Mouse (Mus musculus) heart, postnatal 0 days (tissue): Measurements from ENCODE around the gene Prune1. TPM values are rescaled to one million over a fixed set of nuclear protein-coding genes. Genes with fewer than 3 reads are reported as not detected.

Source experiments
- ATAC-seq: fragments of 200-750 bp; cut with Nextera tagmentation; 2 replicates; pipeline ENCODE4 v1.8.0; 2017; ENCODE audit warnings: low read depth, moderate number of reproducible peaks, moderate library complexity; ENCODE audit not compliant: insufficient read depth
- DNase-seq: peaks from one replicate; pipeline ENCODE4 v3.0.0-alpha.2; 2016; ENCODE audit warnings: low spot score
- H3K27ac ChIP-seq: fragments of 300-500 bp; sonication (generic); 2 replicates; pipeline ENCODE4 v1.5.1; 2014; ENCODE audit warnings: low read depth, mild to moderate bottlenecking
- H3K27me3 ChIP-seq: fragments of 300-500 bp; sonication (generic); 2 replicates; pipeline ENCODE4 v1.6.1; 2014; ENCODE audit warnings: low read length, mixed read lengths; ENCODE audit not compliant: control insufficient read depth, insufficient read depth
- H3K36me3 ChIP-seq: fragments of 300-500 bp; sonication (generic); replicated peaks from 2 replicates; pipeline ENCODE4 v1.6.1; 2014; ENCODE audit warnings: low read length, mixed read lengths; ENCODE audit not compliant: control insufficient read depth, insufficient read depth
- H3K4me1 ChIP-seq: fragments of 300-500 bp; sonication (generic); 2 replicates; pipeline ENCODE4 v1.6.1; 2014; ENCODE audit warnings: antibody characterized with exemption; ENCODE audit not compliant: control insufficient read depth, insufficient read depth
- H3K4me2 ChIP-seq: fragments of 300-500 bp; sonication (generic); 2 replicates; pipeline ENCODE4 v1.6.1; 2014; ENCODE audit warnings: low read depth, mild to moderate bottlenecking, low read length, moderate library complexity
- H3K4me3 ChIP-seq: fragments of 300-500 bp; sonication (generic); 2 replicates; pipeline ENCODE4 v1.5.1; 2014; ENCODE audit warnings: low read depth, low read length
- H3K9ac ChIP-seq: fragments of 300-500 bp; sonication (generic); replicated peaks from 2 replicates; pipeline ENCODE4 v1.6.1; 2014; ENCODE audit warnings: low read depth, low read length, mixed read lengths
- H3K9me3 ChIP-seq: fragments of 300-500 bp; sonication (generic); replicated peaks from 2 replicates; pipeline ENCODE4 v1.6.1; 2016; ENCODE audit warnings: low read length; ENCODE audit not compliant: control insufficient read depth
- CTCF ChIP-seq: IDR thresholded peaks from 2 replicates; pipeline ENCODE4 v1.5.1; 2016; ENCODE audit warnings: antibody characterized with exemption, control low read depth, low read depth
- EP300 ChIP-seq: IDR thresholded peaks from 2 replicates; pipeline ENCODE4 v1.6.1; 2016; ENCODE audit warnings: antibody characterized with exemption, low read depth
- WGBS: fragments of 180-500 bp; shearing (Covaris S2); extraction: QIAGEN DNeasy Blood & Tissue Kit; methylation state at CpG from one replicate; pipeline ENCODE4 v1.1.7; 2014; 5-methylcytosine and 5-hydroxymethylcytosine counted together
- polyA plus RNA-seq: library from polyadenylated mRNA; unstranded; fragments of >200 nt; fragmentation: Nextera tagmentation; extraction: Ambion mirVana; gene quantifications from 2 replicates; pipeline ENCODE4 v1.2.1, GENCODE M21; 2015
- total RNA-seq: library from RNA; depleted of rRNA; stranded (reverse); fragments of >200 nt; gene quantifications from 2 replicates; pipeline ENCODE4 v1.2.3, GENCODE M21; 2014; ENCODE audit warnings: low replicate concordance

Gene Prune1
- total and polyA plus RNA-seq, 2 experiments from 2014 or later = 23.0 to 28.6 TPM

DNA sequence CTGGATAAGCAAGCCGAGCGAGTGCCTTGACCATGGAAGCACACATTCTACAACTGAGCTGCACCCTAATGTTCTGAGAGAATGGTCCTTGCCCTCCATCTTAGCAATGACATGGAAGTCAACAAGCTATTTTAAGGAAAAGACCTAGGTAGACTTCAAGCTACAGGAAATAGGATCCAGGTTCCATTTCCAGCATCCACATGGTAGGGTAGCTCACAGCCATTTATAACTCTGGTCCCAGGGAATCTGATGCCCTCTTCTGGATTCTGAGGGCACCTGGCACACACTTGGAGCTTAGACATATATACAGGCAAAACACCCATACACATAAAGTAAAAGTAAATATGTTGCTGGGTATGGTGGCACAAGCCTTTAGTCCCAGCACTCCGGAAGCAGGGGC lies 15.8 kb downstream of the Prune1 start:
- 95% methylated on average over 3 of the region's 3 CpGs for WGBS
- no peak for DNase-seq
- Histone ChIP-seq H3K9me3 (no peaks in the 10 kb centered on the region), H3K4me2 (no peak overlapping the region), H3K27ac (no peak overlapping the region), H3K36me3 (peaks cover 63% of the 10 kb centered on the region), H3K4me1 (no peaks in the 10 kb centered on the region), H3K27me3 (no peaks in the 10 kb centered on the region), H3K9ac (no peak overlapping the region), H3K4me3 (no peak overlapping the region)
- TF ChIP-seq CTCF = no peak
- no peak for TF ChIP-seq EP300
- ATAC-seq = no peak

DNA sequence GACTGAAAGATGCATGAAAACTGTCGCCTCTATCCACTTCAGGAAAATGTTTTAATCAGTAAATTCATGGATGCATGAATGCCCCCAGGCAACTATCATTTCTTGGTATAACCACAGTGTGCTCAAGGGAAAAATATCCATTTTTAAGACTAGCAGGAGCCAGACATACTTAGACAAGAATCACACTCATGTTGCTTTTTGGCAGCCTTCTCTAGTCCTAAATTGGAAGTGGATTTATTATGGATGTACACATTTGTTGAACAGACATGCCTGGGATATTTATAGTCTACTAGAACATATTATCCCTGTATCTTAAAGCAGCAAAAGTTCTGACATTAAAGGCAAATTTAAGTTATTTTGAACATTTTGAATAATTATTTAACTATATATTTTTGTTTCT lies 17.2 kb downstream of the Prune1 start:
- no peak overlapping the region for H3K9ac ChIP-seq
- ATAC-seq (no peak), DNase-seq (no peak)
- no peak overlapping the region for H3K4me3 ChIP-seq
- no peak overlapping the region for H3K4me2 ChIP-seq
- TF ChIP-seq CTCF = no peak
- TF ChIP-seq EP300 = no peak
- 74% methylated on average over 1 of the region's 1 CpGs for WGBS
- no peaks in the 10 kb centered on the region for H3K9me3 ChIP-seq
- H3K36me3 ChIP-seq = peaks cover 73% of the 10 kb centered on the region
- no peaks in the 10 kb centered on the region for H3K27me3 ChIP-seq
- no peaks in the 10 kb centered on the region for H3K4me1 ChIP-seq
- H3K27ac ChIP-seq = no peak overlapping the region

DNA sequence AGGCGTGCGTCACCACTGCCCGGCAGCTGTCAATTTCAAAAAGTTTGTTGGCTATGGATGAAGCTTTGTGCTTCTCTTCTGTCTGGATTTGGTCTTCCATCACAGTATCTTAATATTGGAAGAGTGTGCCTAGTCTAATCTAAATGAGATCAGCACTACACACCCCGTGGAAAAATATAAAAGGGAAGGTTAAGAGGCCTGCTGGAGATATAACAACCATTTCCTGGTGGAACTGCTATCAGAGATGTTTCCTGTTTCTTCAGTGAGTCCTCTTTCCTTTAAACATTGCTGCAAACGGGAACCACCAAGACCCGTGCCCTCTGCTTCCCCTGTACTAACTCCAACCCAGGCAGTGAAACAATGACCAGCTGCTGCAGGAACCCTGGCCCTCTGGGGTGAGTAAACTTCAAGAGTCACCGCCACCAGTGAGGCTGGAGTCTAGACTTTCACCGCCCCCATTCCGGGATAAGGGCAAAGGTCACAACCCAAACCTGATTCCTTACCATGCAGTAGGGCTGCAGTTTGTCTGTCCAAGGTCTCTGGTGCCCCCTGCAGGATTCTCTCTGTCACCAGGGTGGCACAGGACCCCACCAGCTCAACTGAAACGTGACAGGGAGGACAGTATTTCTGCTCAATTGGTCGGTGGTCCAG lies 18.7 kb downstream of the Prune1 start:
- 49% methylated on average over 11 of the region's 11 CpGs for WGBS
- Histone ChIP-seq H3K4me3 (no peak overlapping the region), H3K4me1 (no peaks in the 10 kb centered on the region), H3K9ac (no peak overlapping the region), H3K27ac (no peak overlapping the region), H3K27me3 (no peaks in the 10 kb centered on the region), H3K36me3 (peaks cover 77% of the 10 kb centered on the region), H3K9me3 (no peaks in the 10 kb centered on the region), H3K4me2 (no peak overlapping the region)
- ATAC-seq (peak; percentile 66), DNase-seq (no peak)
- TF ChIP-seq EP300 (no peak), CTCF (peak; percentile 69)

DNA sequence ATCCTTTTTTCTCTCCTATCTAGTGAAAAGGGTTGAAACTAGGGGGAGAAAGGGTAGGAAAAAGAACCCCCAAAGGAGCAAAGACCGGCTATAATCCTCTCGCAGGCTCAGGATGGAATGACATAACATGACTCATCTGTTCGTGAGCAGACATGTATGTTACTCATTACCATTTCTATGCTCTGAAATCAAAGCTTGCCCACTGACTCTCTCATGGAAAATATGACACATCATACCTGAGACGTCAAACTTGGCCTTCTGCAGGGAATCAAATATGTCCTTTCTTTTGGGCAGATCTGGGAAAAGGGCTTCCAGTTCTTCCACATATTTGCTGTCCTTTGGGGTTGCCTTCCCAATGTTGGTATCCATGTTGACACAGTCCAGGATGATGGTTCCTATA lies 19.9 kb downstream of the Prune1 start:
- no peak overlapping the region for H3K9ac ChIP-seq
- no peak overlapping the region for H3K27ac ChIP-seq
- TF ChIP-seq CTCF (no peak), EP300 (no peak)
- H3K36me3 ChIP-seq = peaks cover 77% of the 10 kb centered on the region
- 77% methylated on average over 4 of the region's 4 CpGs for WGBS
- H3K9me3 ChIP-seq = no peaks in the 10 kb centered on the region
- no peaks in the 10 kb centered on the region for H3K4me1 ChIP-seq
- no peaks in the 10 kb centered on the region for H3K27me3 ChIP-seq
- DNase-seq = no peak
- no peak overlapping the region for H3K4me2 ChIP-seq
- no peak overlapping the region for H3K4me3 ChIP-seq
- no peak for ATAC-seq

DNA sequence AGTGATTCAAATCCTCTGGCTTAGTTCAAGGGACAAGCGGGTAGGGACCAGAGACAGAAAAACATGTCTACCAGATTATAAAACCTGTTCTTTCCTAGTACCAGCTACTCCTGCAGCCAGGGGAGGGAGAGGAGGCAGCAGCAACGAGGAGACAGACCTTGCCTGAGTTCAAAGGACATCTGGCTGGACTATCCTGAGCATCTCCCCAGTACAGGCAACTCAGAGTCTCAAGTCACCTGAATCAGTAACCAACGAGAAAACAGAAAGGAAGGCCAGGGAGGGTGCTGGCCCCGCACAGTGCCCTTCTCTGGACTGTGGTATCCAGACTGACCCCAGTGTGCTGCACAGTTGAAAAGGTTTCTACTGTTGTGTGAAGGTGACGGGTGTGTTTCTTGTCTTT lies 24.9 kb downstream of the Prune1 start:
- no peak overlapping the region for H3K9ac ChIP-seq
- H3K36me3 ChIP-seq = peaks cover 73% of the 10 kb centered on the region

More for the DNA sequence above, 24.9 kb downstream of the Prune1 start:
- no peak overlapping the region for H3K4me2 ChIP-seq
- no peak overlapping the region for H3K27ac ChIP-seq
- H3K4me1 ChIP-seq = no peaks in the 10 kb centered on the region
- no peak for TF ChIP-seq CTCF
- TF ChIP-seq EP300 = no peak
- 83% methylated on average over 5 of the region's 5 CpGs for WGBS
- no peaks in the 10 kb centered on the region for H3K9me3 ChIP-seq
- DNase-seq (no peak), ATAC-seq (no peak)
- H3K4me3 ChIP-seq = no peak overlapping the region
- no peaks in the 10 kb centered on the region for H3K27me3 ChIP-seq
